Mouse (Mus musculus): Measurements from ENCODE around the gene Gm21761. TPM values are rescaled to one million over a fixed set of nuclear protein-coding genes. Genes with fewer than 3 reads are reported as not detected.
"Not testable (repeated sequence)": the region's sequence is repeated elsewhere in the genome, so short reads cannot be mapped to it uniquely, and the experiment has no call there.

Gene Gm21761
- not detected in 2 replicates for polyA plus RNA-seq (2015; fragmentation: Nextera tagmentation; extraction: Ambion mirVana)

- H3K4me2 ChIP-seq (ENCODE audit: low read depth, low read length); H3K4me1 ChIP-seq (ENCODE audit: control insufficient read depth, insufficient read depth, low read length); ATAC-seq (ENCODE audit: insufficient read depth, low FRiP score); H3K9ac ChIP-seq (ENCODE audit: low read length); H3K36me3 ChIP-seq (ENCODE audit: control insufficient read depth, insufficient read depth, low read length); H3K4me3 ChIP-seq (replicated peaks; ENCODE audit: low read length); H3K9me3 ChIP-seq (replicated peaks; ENCODE audit: control insufficient read depth, low read length); H3K27ac ChIP-seq (ENCODE audit: low read length); H3K27me3 ChIP-seq (ENCODE audit: control insufficient read depth, insufficient read depth, low read length): not testable (repeated sequence)
- WGBS = no CpG with 5 or more reads among the region's 5 CpGs
These were observed at the start of gene Gm21761 for GRCm38 (mm10) chr13:119929172-119929571. Gene Gm21761 (minus strand): TSS chr13:119929272.

- H3K36me3 ChIP-seq (ENCODE audit: control insufficient read depth, insufficient read depth, low read length); H3K4me3 ChIP-seq (replicated peaks; ENCODE audit: low read length); H3K4me1 ChIP-seq (ENCODE audit: control insufficient read depth, insufficient read depth, low read length); H3K9me3 ChIP-seq (replicated peaks; ENCODE audit: control insufficient read depth, low read length); H3K27me3 ChIP-seq (ENCODE audit: control insufficient read depth, insufficient read depth, low read length); H3K4me2 ChIP-seq (ENCODE audit: low read depth, low read length); ATAC-seq (ENCODE audit: insufficient read depth, low FRiP score); H3K9ac ChIP-seq (ENCODE audit: low read length); H3K27ac ChIP-seq (ENCODE audit: low read length): not testable (repeated sequence)
- no CpG with 5 or more reads among the region's 13 CpGs for WGBS
These were observed 40.1 kb upstream of the Gm21761 start for GRCm38 (mm10) chr13:119969163-119969562.

- not testable (repeated sequence) for H3K27ac ChIP-seq (ENCODE audit: low read length); H3K36me3 ChIP-seq (ENCODE audit: control insufficient read depth, insufficient read depth, low read length); H3K9me3 ChIP-seq (replicated peaks; ENCODE audit: control insufficient read depth, low read length); H3K4me2 ChIP-seq (ENCODE audit: low read depth, low read length); H3K4me1 ChIP-seq (ENCODE audit: control insufficient read depth, insufficient read depth, low read length); H3K27me3 ChIP-seq (ENCODE audit: control insufficient read depth, insufficient read depth, low read length); H3K9ac ChIP-seq (ENCODE audit: low read length); ATAC-seq (ENCODE audit: insufficient read depth, low FRiP score); H3K4me3 ChIP-seq (replicated peaks; ENCODE audit: low read length)
- no CpG with 5 or more reads among the region's 14 CpGs for WGBS
These were observed 39.1 kb upstream of the Gm21761 start for GRCm38 (mm10) chr13:119968193-119968592.

- H3K4me2 ChIP-seq (ENCODE audit: low read depth, low read length) = peak overlapping the region; percentile 32; the same call in 1 of the 2 replicates
- peak overlapping the region; percentile 22 for H3K4me3 ChIP-seq (replicated peaks; ENCODE audit: low read length)
- H3K27ac ChIP-seq (ENCODE audit: low read length); H3K4me1 ChIP-seq (ENCODE audit: control insufficient read depth, insufficient read depth, low read length); H3K36me3 ChIP-seq (ENCODE audit: control insufficient read depth, insufficient read depth, low read length); H3K9me3 ChIP-seq (replicated peaks; ENCODE audit: control insufficient read depth, low read length); H3K9ac ChIP-seq (ENCODE audit: low read length); H3K27me3 ChIP-seq (ENCODE audit: control insufficient read depth, insufficient read depth, low read length): not testable (repeated sequence)
- ATAC-seq (ENCODE audit: insufficient read depth, low FRiP score) = 0 out of 2 replicates have a peak, but pooled peaks have one; percentile 65
- 0% methylated on average over 18 of the region's 22 CpGs for WGBS
These were observed 36.9 kb upstream of the Gm21761 start for GRCm38 (mm10) chr13:119965968-119966367.

GRCm38 (mm10) chr13:119965302-119965952 is 36.4 kb upstream of the Gm21761 start:
- H3K36me3 ChIP-seq (ENCODE audit: control insufficient read depth, insufficient read depth, low read length); H3K9ac ChIP-seq (ENCODE audit: low read length); H3K27ac ChIP-seq (ENCODE audit: low read length); H3K4me1 ChIP-seq (ENCODE audit: control insufficient read depth, insufficient read depth, low read length); H3K27me3 ChIP-seq (ENCODE audit: control insufficient read depth, insufficient read depth, low read length); H3K9me3 ChIP-seq (replicated peaks; ENCODE audit: control insufficient read depth, low read length): not testable (repeated sequence)
- ATAC-seq (ENCODE audit: insufficient read depth, low FRiP score) = 0 out of 2 replicates have a peak, but pooled peaks have one; percentile 38
- H3K4me3 ChIP-seq (replicated peaks; ENCODE audit: low read length) = peak overlapping the region; percentile 22
- under 1% methylated on average over 14 of the region's 34 CpGs for WGBS
- H3K4me2 ChIP-seq (ENCODE audit: low read depth, low read length) = peak overlapping the region; percentile 32; the same call in 1 of the 2 replicates

GRCm38 (mm10) chr13:119962856-119963255 is 33.8 kb upstream of the Gm21761 start:
- not testable (repeated sequence) for H3K36me3 ChIP-seq (ENCODE audit: control insufficient read depth, insufficient read depth, low read length); ATAC-seq (ENCODE audit: insufficient read depth, low FRiP score); H3K27me3 ChIP-seq (ENCODE audit: control insufficient read depth, insufficient read depth, low read length); H3K4me3 ChIP-seq (replicated peaks; ENCODE audit: low read length); H3K4me2 ChIP-seq (ENCODE audit: low read depth, low read length); H3K9me3 ChIP-seq (replicated peaks; ENCODE audit: control insufficient read depth, low read length); H3K4me1 ChIP-seq (ENCODE audit: control insufficient read depth, insufficient read depth, low read length); H3K27ac ChIP-seq (ENCODE audit: low read length); H3K9ac ChIP-seq (ENCODE audit: low read length)
- WGBS = no CpG with 5 or more reads among the region's 5 CpGs

- H3K27me3 ChIP-seq (ENCODE audit: control insufficient read depth, insufficient read depth, low read length) = not testable (repeated sequence)
- WGBS = no CpG with 5 or more reads among the region's 5 CpGs
These were observed 26.5 kb upstream of the Gm21761 start for GRCm38 (mm10) chr13:119955567-119955966.

GRCm38 (mm10) chr13:119955089-119955488 is 26.0 kb upstream of the Gm21761 start:
- not testable (repeated sequence) for H3K9me3 ChIP-seq (replicated peaks; ENCODE audit: control insufficient read depth, low read length); H3K4me3 ChIP-seq (replicated peaks; ENCODE audit: low read length)
- 73% methylated on average over 2 of the region's 2 CpGs for WGBS

More at GRCm38 (mm10) chr13:119955567-119955966, 26.5 kb upstream of the Gm21761 start:
- not testable (repeated sequence) for H3K9ac ChIP-seq (ENCODE audit: low read length); H3K9me3 ChIP-seq (replicated peaks; ENCODE audit: control insufficient read depth, low read length); ATAC-seq (ENCODE audit: insufficient read depth, low FRiP score); H3K36me3 ChIP-seq (ENCODE audit: control insufficient read depth, insufficient read depth, low read length); H3K4me1 ChIP-seq (ENCODE audit: control insufficient read depth, insufficient read depth, low read length); H3K4me2 ChIP-seq (ENCODE audit: low read depth, low read length); H3K27ac ChIP-seq (ENCODE audit: low read length); H3K4me3 ChIP-seq (replicated peaks; ENCODE audit: low read length)

GRCm38 (mm10) chr13:119950706-119951105 is 21.6 kb upstream of the Gm21761 start, which contains the start of gene B020031M17Rik:
Gene B020031M17Rik (minus strand): TSS chr13:119950806.
- H3K4me1 ChIP-seq (ENCODE audit: control insufficient read depth, insufficient read depth, low read length); H3K9me3 ChIP-seq (replicated peaks; ENCODE audit: control insufficient read depth, low read length); ATAC-seq (ENCODE audit: insufficient read depth, low FRiP score); H3K27ac ChIP-seq (ENCODE audit: low read length); H3K4me2 ChIP-seq (ENCODE audit: low read depth, low read length); H3K4me3 ChIP-seq (replicated peaks; ENCODE audit: low read length); H3K36me3 ChIP-seq (ENCODE audit: control insufficient read depth, insufficient read depth, low read length); H3K9ac ChIP-seq (ENCODE audit: low read length); H3K27me3 ChIP-seq (ENCODE audit: control insufficient read depth, insufficient read depth, low read length): not testable (repeated sequence)
- WGBS = 73% methylated on average over 3 of the region's 6 CpGs

More at GRCm38 (mm10) chr13:119955089-119955488, 26.0 kb upstream of the Gm21761 start:
- H3K4me1 ChIP-seq (ENCODE audit: control insufficient read depth, insufficient read depth, low read length); H3K27ac ChIP-seq (ENCODE audit: low read length); H3K4me2 ChIP-seq (ENCODE audit: low read depth, low read length); ATAC-seq (ENCODE audit: insufficient read depth, low FRiP score); H3K27me3 ChIP-seq (ENCODE audit: control insufficient read depth, insufficient read depth, low read length); H3K9ac ChIP-seq (ENCODE audit: low read length); H3K36me3 ChIP-seq (ENCODE audit: control insufficient read depth, insufficient read depth, low read length): not testable (repeated sequence)
